Mouse (Mus musculus) hindbrain, embryonic 12.5 days (tissue): ENCODE measurements around the gene D10Wsu102e. TPM values are rescaled to one million over a fixed set of nuclear protein-coding genes. Genes with fewer than 3 reads are reported as not detected.
"Not testable (repeated sequence)": the region's sequence is repeated elsewhere in the genome, so short reads cannot be mapped to it uniquely, and the experiment has no call there.

ENCODE experiments used
- ATAC-seq: fragments of 200-750 bp; cut with Nextera tagmentation; 2 replicates; pipeline ENCODE4 v1.8.0; 2017; ENCODE audit warnings: moderate TSS enrichment; ENCODE audit not compliant: low FRiP score
- H3K27ac ChIP-seq: fragments of 300-500 bp; sonication (generic); 2 replicates; pipeline ENCODE4 v1.5.1; 2016; ENCODE audit warnings: mild to moderate bottlenecking
- H3K27me3 ChIP-seq: fragments of 300-500 bp; sonication (generic); 2 replicates; pipeline ENCODE4 v1.6.1; 2016; ENCODE audit warnings: mild to moderate bottlenecking
- H3K36me3 ChIP-seq: fragments of 300-500 bp; sonication (generic); 2 replicates; pipeline ENCODE4 v1.6.1; 2016; ENCODE audit warnings: mild to moderate bottlenecking
- H3K4me1 ChIP-seq: fragments of 300-500 bp; sonication (generic); 2 replicates; pipeline ENCODE4 v1.6.1; 2016
- H3K4me2 ChIP-seq: fragments of 300-500 bp; sonication (generic); replicated peaks from 2 replicates; pipeline ENCODE4 v1.6.1; 2016; ENCODE audit warnings: mild to moderate bottlenecking
- H3K4me3 ChIP-seq: fragments of 300-500 bp; sonication (generic); 2 replicates; pipeline ENCODE4 v1.5.1; 2016; ENCODE audit warnings: mild to moderate bottlenecking
- H3K9ac ChIP-seq: fragments of 300-500 bp; sonication (generic); 2 replicates; pipeline ENCODE4 v1.6.1; 2016; ENCODE audit warnings: mild to moderate bottlenecking, moderate library complexity
- H3K9me3 ChIP-seq: fragments of 300-500 bp; sonication (generic); replicated peaks from 2 replicates; pipeline ENCODE4 v1.6.1; 2016; ENCODE audit warnings: mild to moderate bottlenecking
- WGBS: fragments of 180-500 bp; shearing (Covaris S2); methylation state at CpG from one replicate; pipeline ENCODE4 v1.1.7; 2016; 5-methylcytosine and 5-hydroxymethylcytosine counted together
- polyA plus RNA-seq: library from polyadenylated mRNA; unstranded; fragments of >200 nt; fragmentation: Nextera tagmentation; extraction: Ambion mirVana; gene quantifications from 2 replicates; pipeline ENCODE4 v1.2.1, GENCODE M21; 2016

Gene D10Wsu102e
- polyA plus RNA-seq, 1 experiment from 2014 or later, result 1.0 TPM

- not testable (repeated sequence) for ATAC-seq, H3K4me3 ChIP-seq, H3K4me1 ChIP-seq, H3K9ac ChIP-seq, H3K27ac ChIP-seq, H3K4me2 ChIP-seq, H3K27me3 ChIP-seq
- H3K36me3 ChIP-seq, result peaks cover 24% of the 10 kb centered on the region
- peaks cover 21% of the 10 kb centered on the region for H3K9me3 ChIP-seq
- 97% methylated on average over 16 of the region's 16 CpGs for WGBS
These were observed 58.4 kb downstream of the D10Wsu102e start for GRCm38 (mm10) chr10:83418466-83418865.

DNA sequence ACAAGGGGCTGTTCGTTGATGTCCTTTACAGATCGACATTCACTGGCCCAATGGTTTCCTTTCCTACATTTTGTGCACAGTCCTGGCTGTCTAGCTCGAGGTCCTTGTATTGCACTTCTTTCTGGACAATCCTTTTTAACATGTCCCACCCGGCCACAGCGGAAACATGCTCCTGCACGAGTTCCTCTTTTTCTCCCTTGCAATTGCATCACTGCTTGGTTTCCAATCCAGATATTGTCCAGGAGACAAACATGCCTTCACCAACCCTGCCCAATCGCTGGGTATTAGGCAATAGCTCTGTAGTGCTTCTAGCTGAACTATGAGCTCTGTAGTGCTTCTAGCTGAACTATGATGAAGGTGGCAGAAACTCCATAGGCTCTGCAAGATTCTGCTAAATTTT is 88.6 kb downstream of the D10Wsu102e start:
- Histone ChIP-seq H3K4me2 (no peak overlapping the region), H3K4me3 (no peak overlapping the region), H3K9me3 (peaks cover 47% of the 10 kb centered on the region), H3K4me1 (no peaks in the 10 kb centered on the region), H3K27me3 (no peaks in the 10 kb centered on the region), H3K36me3 (peaks cover 13% of the 10 kb centered on the region), H3K9ac (no peak overlapping the region), H3K27ac (no peak overlapping the region)
- 92% methylated on average over 7 of the region's 7 CpGs for WGBS
- no peak for ATAC-seq

DNA sequence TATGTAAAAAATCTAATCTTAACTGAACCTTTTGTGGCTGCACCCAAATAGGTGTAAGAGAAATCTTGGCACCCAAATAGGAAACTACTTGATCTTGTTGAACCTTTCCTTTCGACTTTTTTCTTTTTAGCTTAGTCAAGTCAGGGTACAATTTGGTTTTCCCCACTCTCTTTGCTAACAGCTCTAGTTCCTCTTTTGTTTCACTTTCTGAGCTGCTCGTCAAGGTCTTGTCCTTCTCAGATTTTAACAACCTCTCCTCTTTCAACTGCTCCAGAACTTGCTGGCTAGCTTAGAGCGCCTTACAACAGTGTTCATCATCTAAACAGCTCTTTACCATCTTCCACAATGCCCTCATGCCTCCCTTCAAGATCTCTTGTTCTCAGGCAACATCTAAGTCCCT is 97.5 kb downstream of the D10Wsu102e start:
- Histone ChIP-seq H3K36me3 (peaks cover 18% of the 10 kb centered on the region), H3K27ac (no peak overlapping the region), H3K9me3 (peaks cover 54% of the 10 kb centered on the region), H3K4me1 (no peaks in the 10 kb centered on the region), H3K27me3 (no peaks in the 10 kb centered on the region), H3K4me3 (no peak overlapping the region), H3K4me2 (no peak overlapping the region), H3K9ac (no peak overlapping the region)
- 91% methylated on average over 3 of the region's 3 CpGs for WGBS
- ATAC-seq, result no peak

- Histone ChIP-seq H3K27ac (no peak overlapping the region), H3K27me3 (no peaks in the 10 kb centered on the region), H3K9ac (no peak overlapping the region), H3K4me3 (no peak overlapping the region), H3K4me1 (no peaks in the 10 kb centered on the region), H3K4me2 (no peak overlapping the region), H3K9me3 (peaks cover 19% of the 10 kb centered on the region; the same call in 1 of the 2 replicates), H3K36me3 (no peaks in the 10 kb centered on the region)
- 96% methylated on average over 13 of the region's 13 CpGs for WGBS
- no peak for ATAC-seq
These were observed 115.2 kb downstream of the D10Wsu102e start for GRCm38 (mm10) chr10:83475226-83475625.

GRCm38 (mm10) chr10:83477286-83477685 is 117.3 kb downstream of the D10Wsu102e start:
- no peaks in the 10 kb centered on the region for H3K36me3 ChIP-seq
- WGBS, result 85% methylated on average over 5 of the region's 5 CpGs
- no peaks in the 10 kb centered on the region for H3K4me1 ChIP-seq
- no peak for ATAC-seq
- no peaks in the 10 kb centered on the region for H3K27me3 ChIP-seq
- no peak overlapping the region for H3K27ac ChIP-seq
- no peak overlapping the region for H3K9ac ChIP-seq
- no peak overlapping the region for H3K4me2 ChIP-seq
- H3K4me3 ChIP-seq, result no peak overlapping the region
- H3K9me3 ChIP-seq, result peaks cover 19% of the 10 kb centered on the region; the same call in 1 of the 2 replicates

GRCm38 (mm10) chr10:83490506-83490905 is 130.5 kb downstream of the D10Wsu102e start:
- no peak for ATAC-seq
- WGBS, result 95% methylated on average over 6 of the region's 6 CpGs
- Histone ChIP-seq H3K27me3 (no peaks in the 10 kb centered on the region), H3K9ac (no peak overlapping the region), H3K9me3 (no peaks in the 10 kb centered on the region), H3K4me2 (no peak overlapping the region), H3K4me3 (no peak overlapping the region), H3K27ac (no peak overlapping the region), H3K4me1 (no peaks in the 10 kb centered on the region), H3K36me3 (peaks cover 56% of the 10 kb centered on the region)

- no peak overlapping the region for H3K4me3 ChIP-seq
- H3K27me3 ChIP-seq, result no peaks in the 10 kb centered on the region
- H3K9ac ChIP-seq, result no peak overlapping the region
- H3K4me1 ChIP-seq, result no peaks in the 10 kb centered on the region
- no peak for ATAC-seq
- no peaks in the 10 kb centered on the region for H3K9me3 ChIP-seq
- no peak overlapping the region for H3K27ac ChIP-seq
- H3K36me3 ChIP-seq, result peaks cover 40% of the 10 kb centered on the region
- 91% methylated on average over 13 of the region's 13 CpGs for WGBS
- H3K4me2 ChIP-seq, result no peak overlapping the region
These were observed 137.3 kb downstream of the D10Wsu102e start for GRCm38 (mm10) chr10:83497321-83497720.

- Histone ChIP-seq H3K36me3 (peaks cover 50% of the 10 kb centered on the region), H3K27me3 (no peaks in the 10 kb centered on the region), H3K9me3 (no peaks in the 10 kb centered on the region), H3K4me2 (no peak overlapping the region), H3K4me1 (no peaks in the 10 kb centered on the region), H3K4me3 (no peak overlapping the region), H3K9ac (no peak overlapping the region), H3K27ac (no peak overlapping the region)
- 70% methylated on average over 8 of the region's 8 CpGs for WGBS
- ATAC-seq, result no peak
These were observed 149.1 kb downstream of the D10Wsu102e start for GRCm38 (mm10) chr10:83508962-83509660.

GRCm38 (mm10) chr10:83511304-83511703 is 151.3 kb downstream of the D10Wsu102e start:
- Histone ChIP-seq H3K4me3 (no peak overlapping the region), H3K4me2 (no peak overlapping the region), H3K27ac (no peak overlapping the region), H3K27me3 (no peaks in the 10 kb centered on the region), H3K4me1 (no peaks in the 10 kb centered on the region), H3K36me3 (peaks cover 51% of the 10 kb centered on the region), H3K9ac (no peak overlapping the region), H3K9me3 (no peaks in the 10 kb centered on the region)
- WGBS, result 83% methylated on average over 5 of the region's 5 CpGs
- no peak for ATAC-seq

DNA sequence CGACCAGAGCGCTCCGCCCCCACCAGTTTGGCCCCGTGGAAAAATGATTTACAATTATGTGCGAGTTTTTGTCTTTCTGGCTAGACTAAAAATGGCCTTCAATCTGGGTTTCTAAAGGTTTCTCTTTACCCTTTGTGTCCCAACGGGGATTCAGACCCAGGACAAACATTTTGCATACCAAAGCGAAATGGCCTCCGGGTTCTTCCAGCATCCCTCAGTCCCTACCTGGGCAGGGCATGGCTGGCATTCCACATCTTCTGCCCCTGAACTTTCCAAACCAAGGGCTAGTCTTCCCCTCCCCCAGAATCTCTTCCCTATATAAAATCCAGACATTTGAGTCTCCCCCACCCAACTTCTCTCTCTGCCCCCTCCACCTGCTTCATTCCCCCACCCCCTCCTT is 153.7 kb downstream of the D10Wsu102e start:
- Histone ChIP-seq H3K9me3 (no peaks in the 10 kb centered on the region), H3K9ac (no peak overlapping the region), H3K27ac (no peak overlapping the region), H3K4me1 (no peaks in the 10 kb centered on the region), H3K27me3 (no peaks in the 10 kb centered on the region), H3K36me3 (peaks cover 57% of the 10 kb centered on the region), H3K4me3 (no peak overlapping the region), H3K4me2 (no peak overlapping the region)
- ATAC-seq, result no peak
- WGBS, result 82% methylated on average over 8 of the region's 8 CpGs

GRCm38 (mm10) chr10:83520990-83521389 is 161.0 kb downstream of the D10Wsu102e start:
- H3K4me3 ChIP-seq, result no peak overlapping the region
- H3K36me3 ChIP-seq, result peaks cover 68% of the 10 kb centered on the region
- H3K27me3 ChIP-seq, result no peaks in the 10 kb centered on the region
- H3K4me1 ChIP-seq, result no peaks in the 10 kb centered on the region
- H3K4me2 ChIP-seq, result no peak overlapping the region
- 81% methylated on average over 4 of the region's 4 CpGs for WGBS
- H3K27ac ChIP-seq, result no peak overlapping the region
- H3K9me3 ChIP-seq, result 0 out of 2 replicates have a peak, but pooled peaks cover 3% of the 10 kb centered on the region
- no peak for ATAC-seq
- no peak overlapping the region for H3K9ac ChIP-seq

- H3K27me3 ChIP-seq, H3K4me3 ChIP-seq, ATAC-seq, H3K4me2 ChIP-seq, H3K27ac ChIP-seq, H3K9ac ChIP-seq, H3K4me1 ChIP-seq, H3K9me3 ChIP-seq: not testable (repeated sequence)
- peaks cover 49% of the 10 kb centered on the region for H3K36me3 ChIP-seq
These were observed 164.2 kb downstream of the D10Wsu102e start for GRCm38 (mm10) chr10:83524238-83524637.

DNA sequence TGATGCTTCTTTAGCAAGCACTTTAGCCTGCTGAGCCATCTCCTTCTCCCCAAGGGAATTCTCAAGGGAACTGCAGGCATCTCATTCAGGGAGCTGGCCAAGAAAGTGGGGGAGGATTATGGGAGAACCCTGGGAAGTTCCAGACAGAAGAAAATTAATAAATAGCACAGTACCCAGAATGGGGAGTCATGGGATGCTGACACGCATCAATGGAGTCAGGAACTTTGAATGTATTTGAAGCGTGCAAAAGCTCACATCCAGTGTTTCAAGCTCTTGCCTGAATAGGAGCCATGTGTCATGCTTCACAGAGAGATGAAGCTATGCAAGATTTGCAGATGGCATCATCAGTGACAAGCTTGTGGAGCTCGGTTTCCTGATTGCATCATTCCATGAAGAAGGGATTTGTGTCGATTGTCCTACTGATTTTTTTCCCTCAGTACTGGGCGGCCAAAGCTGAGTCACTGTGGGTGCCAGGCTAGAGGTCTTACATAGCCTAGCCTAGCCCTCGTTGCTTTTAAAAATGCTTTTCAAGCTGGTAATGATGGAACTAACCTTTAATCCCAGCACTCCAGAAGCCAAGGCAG is 170.5 kb downstream of the D10Wsu102e start:
- WGBS, result 90% methylated on average over 6 of the region's 6 CpGs
- Histone ChIP-seq H3K27me3 (no peaks in the 10 kb centered on the region), H3K36me3 (peaks cover 11% of the 10 kb centered on the region), H3K9ac (no peak overlapping the region), H3K4me1 (0 out of 2 replicates have a peak, but pooled peaks cover 5% of the 10 kb centered on the region), H3K9me3 (no peaks in the 10 kb centered on the region), H3K4me2 (no peak overlapping the region), H3K4me3 (no peak overlapping the region), H3K27ac (no peak overlapping the region)
- no peak for ATAC-seq
